Mouse (Mus musculus) midbrain, embryonic 14.5 days (tissue): ENCODE results near the gene Nim1k. TPM values are rescaled to one million over a fixed set of nuclear protein-coding genes. Genes with fewer than 3 reads are reported as not detected.

Source experiments
- ATAC-seq: fragments of 200-750 bp; cut with Nextera tagmentation; 2 replicates; pipeline ENCODE4 v1.8.0; 2017; ENCODE audit warnings: moderate number of reproducible peaks, moderate library complexity; ENCODE audit not compliant: low FRiP score, low TSS enrichment
- DNase-seq: peaks from one replicate; pipeline ENCODE4 v3.0.0-alpha.2; 2015
- H3K27ac ChIP-seq: fragments of 300-500 bp; sonication (generic); replicated peaks from 2 replicates; pipeline ENCODE4 v1.5.1; 2014; ENCODE audit warnings: mild to moderate bottlenecking, low read depth, low read length, moderate library complexity
- H3K27me3 ChIP-seq: fragments of 300-500 bp; sonication (generic); 2 replicates; pipeline ENCODE4 v1.6.1; 2014; ENCODE audit warnings: low read length, control low read depth, mixed read lengths; ENCODE audit not compliant: control insufficient read depth, insufficient read depth
- H3K36me3 ChIP-seq: fragments of 300-500 bp; sonication (generic); 2 replicates; pipeline ENCODE4 v1.6.1; 2014; ENCODE audit warnings: low read length, control low read depth; ENCODE audit not compliant: control insufficient read depth, insufficient read depth
- H3K4me1 ChIP-seq: fragments of 300-500 bp; sonication (generic); 2 replicates; pipeline ENCODE4 v1.6.1; 2014; ENCODE audit warnings: mild to moderate bottlenecking, antibody characterized with exemption, low read length, control low read depth; ENCODE audit not compliant: control insufficient read depth, insufficient read depth
- H3K4me2 ChIP-seq: fragments of 300-500 bp; sonication (generic); 2 replicates; pipeline ENCODE4 v1.6.1; 2014; ENCODE audit warnings: mild to moderate bottlenecking, low read length, moderate library complexity
- H3K4me3 ChIP-seq: fragments of 300-500 bp; sonication (generic); replicated peaks from 2 replicates; pipeline ENCODE4 v1.5.1; 2014; ENCODE audit warnings: low read depth, low read length
- H3K9ac ChIP-seq: fragments of 300-500 bp; sonication (generic); replicated peaks from 2 replicates; pipeline ENCODE4 v1.6.1; 2014; ENCODE audit warnings: mild to moderate bottlenecking, low read length, moderate library complexity
- H3K9me3 ChIP-seq: fragments of 300-500 bp; sonication (generic); 2 replicates; pipeline ENCODE4 v1.6.1; 2016; ENCODE audit warnings: low read length, control low read depth, mixed read lengths; ENCODE audit not compliant: control insufficient read depth
- WGBS: fragments of 180-500 bp; shearing (Covaris S2); extraction: QIAGEN DNeasy Blood & Tissue Kit; methylation state at CpG from one replicate; pipeline ENCODE4 v1.1.7; 2014; 5-methylcytosine and 5-hydroxymethylcytosine counted together
- polyA plus RNA-seq: library from polyadenylated mRNA; unstranded; fragments of >200 nt; fragmentation: Nextera tagmentation; extraction: Ambion mirVana; gene quantifications from 2 replicates; pipeline ENCODE4 v1.2.1, GENCODE M21; 2014

Nim1k gene
- polyA plus RNA-seq, 1 experiment from 2014 or later, result 3.8 TPM

DNA sequence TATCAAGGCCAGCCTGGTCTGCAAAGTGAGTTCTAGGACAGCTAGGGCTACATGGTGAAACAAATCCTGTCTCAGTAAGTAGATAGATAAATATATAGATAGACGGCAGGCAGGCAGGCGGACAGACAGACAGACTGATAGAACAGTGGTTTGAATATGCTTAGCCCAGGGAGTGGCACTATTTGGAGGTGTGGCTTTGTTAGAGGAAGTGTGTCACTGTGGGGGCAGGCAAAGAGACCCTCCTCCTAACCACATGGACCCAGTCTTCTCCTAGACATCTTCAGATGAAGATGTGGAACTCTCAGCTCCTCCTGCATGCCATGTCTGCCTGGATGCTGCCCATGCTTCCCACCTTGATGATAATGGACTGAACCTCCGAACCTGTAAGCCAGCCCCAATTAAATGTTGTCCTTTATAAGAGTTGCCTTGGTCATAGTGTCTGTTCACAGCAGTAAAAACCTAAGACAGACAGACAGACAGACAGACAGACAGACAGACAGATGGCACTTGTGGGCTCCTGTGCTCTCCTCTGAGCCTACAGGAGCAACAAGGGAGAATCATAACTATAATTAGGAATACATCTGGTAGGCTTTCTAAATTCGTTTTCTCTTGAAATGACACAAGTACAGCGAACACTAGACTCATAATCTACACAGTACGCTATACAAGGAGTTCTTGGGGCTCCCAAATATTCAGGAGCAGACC lies 12.8 kb downstream of the Nim1k start:
- no peak overlapping the region for H3K4me3 ChIP-seq
- ATAC-seq (no peak), DNase-seq (no peak)
- H3K27ac ChIP-seq, result no peak overlapping the region
- no peaks in the 10 kb centered on the region for H3K27me3 ChIP-seq
- no peaks in the 10 kb centered on the region for H3K36me3 ChIP-seq
- no peak overlapping the region for H3K9ac ChIP-seq
- H3K9me3 ChIP-seq, result no peaks in the 10 kb centered on the region
- H3K4me2 ChIP-seq, result no peak overlapping the region
- WGBS, result 90% methylated on average over 6 of the region's 6 CpGs
- peaks cover 11% of the 10 kb centered on the region; the same call in 1 of the 2 replicates for H3K4me1 ChIP-seq

DNA sequence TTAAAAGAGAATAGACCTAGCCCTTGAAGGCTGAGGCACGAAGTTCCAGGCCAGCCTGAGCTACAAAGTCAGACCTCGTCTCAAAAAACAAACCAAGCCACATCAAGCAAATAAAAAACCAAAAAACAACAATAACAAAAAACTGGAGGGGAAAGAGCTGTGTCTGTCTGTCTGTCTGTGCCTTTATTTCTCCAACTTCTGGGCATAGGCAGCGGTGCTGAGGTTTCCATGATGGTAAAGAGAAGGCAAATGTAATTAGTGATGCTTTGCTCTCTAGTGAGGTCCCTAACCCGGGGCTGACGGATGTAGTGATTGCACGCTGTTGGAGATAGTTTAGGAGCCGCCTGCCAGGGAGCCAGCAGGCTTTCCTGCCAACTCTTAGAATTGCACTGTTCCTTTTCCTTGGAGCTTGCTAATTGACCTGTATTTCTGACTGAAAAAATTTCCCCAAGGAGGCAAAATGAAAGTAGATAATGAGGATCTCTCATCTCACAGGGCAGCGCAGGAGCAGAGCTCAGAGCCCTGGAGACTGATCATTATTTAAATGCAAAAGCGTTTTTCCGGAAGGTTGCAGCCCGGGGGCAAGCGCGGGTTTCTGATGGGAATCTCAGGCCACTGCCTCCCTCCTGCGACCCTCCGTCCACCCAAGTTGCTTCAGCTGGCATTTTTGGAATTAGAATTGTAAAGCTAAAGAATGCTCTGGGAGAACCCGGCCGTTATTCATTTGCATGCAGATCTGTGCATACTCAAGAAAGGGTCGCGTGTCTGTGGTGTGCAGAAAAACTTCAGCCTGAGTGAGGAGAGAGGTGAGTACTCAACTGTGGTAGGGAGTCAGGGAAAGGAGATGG lies 14.1 kb downstream of the Nim1k start:
- Histone ChIP-seq H3K4me2 (peak overlapping the region; percentile 46), H3K36me3 (no peaks in the 10 kb centered on the region), H3K4me1 (peaks cover 11% of the 10 kb centered on the region; the same call in 1 of the 2 replicates), H3K27me3 (no peaks in the 10 kb centered on the region), H3K4me3 (0 out of 2 replicates have a peak overlapping the region, but pooled peaks have one; percentile 8), H3K9me3 (no peaks in the 10 kb centered on the region), H3K27ac (0 out of 2 replicates have a peak overlapping the region, but pooled peaks have one; percentile 26), H3K9ac (peak overlapping the region; percentile 27)
- DNase-seq, result peak; percentile 78
- ATAC-seq, result peak; percentile 78
- WGBS, result 2% methylated on average over 19 of the region's 19 CpGs

DNA sequence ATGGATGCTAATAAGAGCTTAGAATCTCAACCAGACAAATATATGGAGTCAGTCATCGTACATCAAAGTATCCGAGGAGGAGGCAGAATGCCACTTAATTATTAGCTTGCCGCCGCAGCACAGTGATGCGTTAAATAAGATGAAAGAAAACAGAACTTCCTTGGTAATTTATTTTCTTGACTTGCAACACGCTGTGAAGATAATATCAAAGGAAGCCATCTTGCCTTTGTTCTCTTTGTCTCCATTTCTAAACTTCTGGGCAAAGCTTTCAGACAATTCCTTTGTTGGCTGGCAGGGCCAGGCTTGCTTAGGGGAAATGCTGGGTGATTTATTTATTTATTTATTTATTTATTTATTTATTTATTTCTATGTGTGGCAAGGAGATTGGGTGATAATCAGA lies 24.2 kb downstream of the Nim1k start:
- WGBS, result 40% methylated on average over 6 of the region's 6 CpGs
- Histone ChIP-seq H3K27me3 (no peaks in the 10 kb centered on the region), H3K9ac (no peak overlapping the region), H3K27ac (no peak overlapping the region), H3K4me1 (no peaks in the 10 kb centered on the region), H3K4me2 (no peak overlapping the region), H3K9me3 (no peaks in the 10 kb centered on the region), H3K36me3 (no peaks in the 10 kb centered on the region), H3K4me3 (no peak overlapping the region)
- ATAC-seq (no peak), DNase-seq (peak; percentile 50)

DNA sequence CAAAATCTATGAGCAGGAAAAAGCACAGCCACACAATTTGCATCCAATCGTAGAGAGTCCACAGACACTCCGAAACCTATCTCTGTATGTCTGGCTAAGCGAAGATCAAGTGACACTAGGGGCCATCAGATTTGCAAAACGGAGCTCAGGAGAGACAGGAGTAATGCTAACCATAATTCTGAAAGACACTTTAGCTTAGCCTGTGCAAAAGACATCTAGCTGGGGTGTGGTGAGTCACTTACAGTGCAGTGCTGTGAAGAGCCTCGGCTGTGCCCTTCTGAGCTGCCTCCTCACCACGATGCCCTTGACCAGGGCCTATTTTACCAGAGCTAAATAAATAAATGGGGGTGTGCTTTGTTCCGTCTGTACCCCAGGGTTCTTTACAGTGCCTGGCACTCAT lies 26.3 kb downstream of the Nim1k start:
- 90% methylated on average over 7 of the region's 7 CpGs for WGBS

GRCm38 (mm10) chr13:119727608-119728387 lies 27.9 kb downstream of the Nim1k start:
- Histone ChIP-seq H3K4me1 (no peaks in the 10 kb centered on the region), H3K9me3 (no peaks in the 10 kb centered on the region), H3K9ac (no peak overlapping the region), H3K27me3 (no peaks in the 10 kb centered on the region), H3K27ac (no peak overlapping the region), H3K4me3 (no peak overlapping the region), H3K4me2 (no peak overlapping the region), H3K36me3 (no peaks in the 10 kb centered on the region)
- ATAC-seq (no peak), DNase-seq (no peak)
- WGBS, result 55% methylated on average over 26 of the region's 26 CpGs

More for the DNA sequence above, 26.3 kb downstream of the Nim1k start:
- DNase-seq (no peak), ATAC-seq (no peak)
- no peaks in the 10 kb centered on the region for H3K4me1 ChIP-seq
- no peaks in the 10 kb centered on the region for H3K9me3 ChIP-seq
- H3K36me3 ChIP-seq, result no peaks in the 10 kb centered on the region
- H3K4me3 ChIP-seq, result no peak overlapping the region
- H3K27me3 ChIP-seq, result no peaks in the 10 kb centered on the region
- no peak overlapping the region for H3K27ac ChIP-seq
- no peak overlapping the region for H3K4me2 ChIP-seq
- H3K9ac ChIP-seq, result no peak overlapping the region

DNA sequence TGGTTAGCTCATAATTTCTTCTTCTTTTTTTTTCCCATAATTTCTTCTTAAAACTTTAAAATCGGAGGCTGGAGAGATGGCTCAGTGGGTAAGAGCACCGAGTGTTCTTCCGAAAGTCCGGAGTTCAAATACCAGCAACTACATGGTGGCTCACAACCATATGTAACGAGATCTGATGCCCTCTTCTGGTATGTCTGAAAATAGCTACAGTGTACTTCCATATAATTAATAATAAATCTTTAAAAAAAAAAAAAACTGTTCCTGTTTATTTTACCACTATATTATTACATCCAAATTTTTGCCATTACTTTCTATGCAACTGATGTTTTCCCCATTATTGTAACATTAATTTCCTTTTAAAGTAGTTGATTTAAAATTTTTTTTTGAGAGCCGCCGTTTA lies 31.1 kb downstream of the Nim1k start:
- DNase-seq (no peak), ATAC-seq (no peak)
- 87% methylated on average over 7 of the region's 7 CpGs for WGBS

GRCm38 (mm10) chr13:119723368-119723767 lies 32.3 kb downstream of the Nim1k start:
- WGBS, result 94% methylated on average over 5 of the region's 5 CpGs
- H3K36me3 ChIP-seq, result no peaks in the 10 kb centered on the region
- no peak overlapping the region for H3K4me2 ChIP-seq
- DNase-seq (no peak), ATAC-seq (no peak)
- H3K4me1 ChIP-seq, result no peaks in the 10 kb centered on the region
- no peaks in the 10 kb centered on the region for H3K27me3 ChIP-seq
- no peak overlapping the region for H3K9ac ChIP-seq
- H3K4me3 ChIP-seq, result no peak overlapping the region
- H3K9me3 ChIP-seq, result no peaks in the 10 kb centered on the region
- H3K27ac ChIP-seq, result no peak overlapping the region

More for the DNA sequence above, 31.1 kb downstream of the Nim1k start:
- Histone ChIP-seq H3K4me3 (no peak overlapping the region), H3K9me3 (no peaks in the 10 kb centered on the region), H3K36me3 (no peaks in the 10 kb centered on the region), H3K27me3 (no peaks in the 10 kb centered on the region), H3K4me1 (no peaks in the 10 kb centered on the region), H3K4me2 (no peak overlapping the region), H3K27ac (no peak overlapping the region), H3K9ac (no peak overlapping the region)

DNA sequence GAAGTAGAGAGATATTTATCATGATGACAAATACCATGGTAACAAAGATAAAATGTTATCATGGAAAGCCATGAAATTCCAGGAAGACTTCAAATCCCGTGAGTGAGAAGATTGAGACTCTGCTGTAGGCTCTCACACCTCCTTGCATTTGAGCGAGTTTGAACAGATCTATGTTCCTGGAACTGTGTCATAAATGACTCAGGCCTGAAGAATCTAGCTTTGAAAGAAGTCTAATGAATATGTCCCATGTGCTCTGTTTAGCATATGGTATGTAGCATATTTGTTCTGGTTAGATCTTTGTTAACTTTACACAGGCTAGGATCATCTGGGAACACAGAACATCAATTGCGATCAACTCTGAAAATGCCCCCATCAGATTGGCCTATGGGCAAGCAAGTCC lies 33.2 kb downstream of the Nim1k start:
- Histone ChIP-seq H3K4me2 (no peak overlapping the region), H3K9ac (no peak overlapping the region), H3K36me3 (no peaks in the 10 kb centered on the region), H3K9me3 (no peaks in the 10 kb centered on the region), H3K4me3 (no peak overlapping the region), H3K27me3 (no peaks in the 10 kb centered on the region), H3K4me1 (no peaks in the 10 kb centered on the region), H3K27ac (no peak overlapping the region)
- ATAC-seq (no peak), DNase-seq (no peak)
- WGBS, result 94% methylated on average over 3 of the region's 3 CpGs
